Mouse (Mus musculus): ENCODE results near the gene Ifi44. TPM values are rescaled to one million over a fixed set of nuclear protein-coding genes. Genes with fewer than 3 reads are reported as not detected.

The Ifi44 gene
- total and polyA plus RNA-seq, 3 experiments, result 0.07 TPM; not detected in 2

DNA sequence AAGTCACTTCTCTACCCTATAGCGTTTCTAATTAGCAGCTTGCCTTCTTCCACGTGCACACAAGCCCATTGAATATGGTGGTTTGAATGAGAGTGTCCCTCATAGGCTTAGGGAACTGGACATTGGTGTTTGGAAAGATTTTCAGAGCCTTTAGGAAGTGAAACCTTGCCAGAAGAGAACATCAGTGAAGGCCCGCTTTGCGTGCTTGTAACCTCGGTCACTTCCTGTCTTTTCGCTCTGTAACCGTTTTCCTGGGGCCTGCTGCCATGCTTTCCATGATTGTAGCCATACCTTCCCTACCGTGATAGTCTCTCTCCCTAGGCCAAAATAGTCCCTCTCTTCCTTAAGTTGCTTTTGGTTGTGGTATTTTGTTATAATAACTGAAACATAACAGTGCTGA, 3.7 kb downstream of the Ifi44 start:
- dilution Hi-C loops (cut with MboI; ENCODE audit: extremely low pct_ligation_motif_present, extremely low pct_unique_long_range_greater_than_20kb, low sequenced_read_pairs) (no loop called here), in situ Hi-C loops (cut with MboI; ENCODE audit: low pct_ligation_motif_present, low pct_unique_long_range_greater_than_20kb, low sequenced_read_pairs) (no loop called here)
- no peak for DNase-seq (ENCODE audit: extremely low read depth)
- H3K4me2 ChIP-seq (ENCODE audit: insufficient read depth, low read depth, poor library complexity, severe bottlenecking), result no peak overlapping the region
- H3K9me3 ChIP-seq (replicated peaks; ENCODE audit: low read length), result no peaks in the 10 kb centered on the region
- no peak overlapping the region for H3K27ac ChIP-seq (ENCODE audit: insufficient read depth, low read depth)
- H3K79me2 ChIP-seq (replicated peaks; ENCODE audit: control insufficient read depth, extremely low read depth, insufficient read depth, poor library complexity, severe bottlenecking), result no peaks in the 10 kb centered on the region
- no peaks in the 10 kb centered on the region for H3K36me3 ChIP-seq (replicated peaks in 1 of 2; ENCODE audit: control insufficient read depth in 1 of 2, insufficient read depth in 1 of 2, low read length in 1 of 2)
- H3K4me3 ChIP-seq (replicated peaks in 1 of 3; ENCODE audit: low read depth in 2 of 3, low read length in 2 of 3, poor library complexity in 1 of 3), result no peak overlapping the region
- H3K4me1 ChIP-seq (ENCODE audit: control insufficient read depth in 1 of 2, insufficient read depth in 2 of 2), result peaks cover 0 to 11% of the 10 kb centered on the region in 2 experiments; a peak in 2 of 4 replicates
- no peak overlapping the region for H3K9ac ChIP-seq (ENCODE audit: insufficient read depth, low read depth)
- no peak for TF ChIP-seq IRF4 (IDR thresholded peaks at IDR 0.05; ENCODE audit: low read depth, low read length)
- TF ChIP-seq ZNF384 (IDR thresholded peaks at IDR 0.05; ENCODE audit: low read depth, low read length), result no peak
- no peak for TF ChIP-seq ZKSCAN1 (IDR thresholded peaks at IDR 0.05; ENCODE audit: borderline replicate concordance, low read depth, low read length)
- no peak for TF ChIP-seq JUND (conservative IDR thresholded peaks at IDR 0.05; ENCODE audit: low read depth, low read length)
- TF ChIP-seq SIN3A (IDR thresholded peaks at IDR 0.05; ENCODE audit: low read length), result no peak
- TF ChIP-seq JUN (IDR thresholded peaks at IDR 0.05; ENCODE audit: insufficient read depth, low read depth, low read length), result no peak
- no peak for TF ChIP-seq BHLHE40 (IDR thresholded peaks at IDR 0.05; ENCODE audit: low read depth, low read length)
- no peak for TF ChIP-seq POLR2A (IDR thresholded peaks at IDR 0.05; ENCODE audit: low read depth, low read length)
- TF ChIP-seq CHD2 (IDR thresholded peaks at IDR 0.05; ENCODE audit: low read length), result no peak
- no peak for TF ChIP-seq GABPA (IDR thresholded peaks at IDR 0.05; ENCODE audit: insufficient replicate concordance, low read depth, low read length)
- TF ChIP-seq NRF1 (IDR thresholded peaks at IDR 0.05; ENCODE audit: low read depth, low read length), result no peak
- TF ChIP-seq MAFK (IDR thresholded peaks at IDR 0.05; ENCODE audit: insufficient replicate concordance, low read length), result no peak
- no peak for TF ChIP-seq ETS1 (conservative IDR thresholded peaks at IDR 0.05; ENCODE audit: low read depth, low read length)
- no peak for TF ChIP-seq PAX5 (IDR thresholded peaks at IDR 0.05; ENCODE audit: low read length)
- H3K27me3 ChIP-seq (replicated peaks), result no peaks in the 10 kb centered on the region

DNA sequence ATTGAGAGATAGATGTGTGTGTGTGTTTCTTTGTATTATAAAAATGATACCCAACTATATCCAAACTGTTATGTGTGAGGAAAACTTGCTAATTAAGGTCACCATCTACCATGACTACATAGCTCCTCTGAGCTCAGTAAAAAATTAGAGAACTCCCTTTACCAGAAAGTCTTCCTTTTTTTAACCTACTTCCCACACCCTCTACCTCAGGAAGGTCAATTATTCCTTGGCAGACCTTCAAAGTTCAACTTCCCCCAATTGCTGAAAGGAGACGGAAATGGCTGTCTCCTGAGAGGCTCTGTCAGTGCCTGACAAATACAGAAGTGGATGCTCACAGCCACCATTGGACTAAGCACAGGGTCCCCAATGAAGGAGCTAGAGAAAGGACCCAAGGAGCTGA, 7.5 kb downstream of the Ifi44 start:
- Histone ChIP-seq H3K79me2 (replicated peaks; ENCODE audit: control insufficient read depth, extremely low read depth, insufficient read depth, poor library complexity, severe bottlenecking) (no peaks in the 10 kb centered on the region), H3K4me3 (replicated peaks in 1 of 3; ENCODE audit: low read depth in 2 of 3, low read length in 2 of 3, poor library complexity in 1 of 3) (no peak overlapping the region), H3K9ac (ENCODE audit: insufficient read depth, low read depth) (no peak overlapping the region), H3K4me1 (ENCODE audit: control insufficient read depth in 1 of 2, insufficient read depth in 2 of 2) (peaks cover 0 to 4% of the 10 kb centered on the region in 2 experiments; a peak in 1 of 4 replicates), H3K27me3 (replicated peaks) (no peaks in the 10 kb centered on the region), H3K9me3 (replicated peaks; ENCODE audit: low read length) (no peaks in the 10 kb centered on the region), H3K4me2 (ENCODE audit: insufficient read depth, low read depth, poor library complexity, severe bottlenecking) (no peak overlapping the region), H3K36me3 (replicated peaks in 1 of 2; ENCODE audit: control insufficient read depth in 1 of 2, insufficient read depth in 1 of 2, low read length in 1 of 2) (no peaks in the 10 kb centered on the region), H3K27ac (ENCODE audit: insufficient read depth, low read depth) (no peak overlapping the region)
- in situ Hi-C loops (cut with MboI; ENCODE audit: low pct_ligation_motif_present, low pct_unique_long_range_greater_than_20kb, low sequenced_read_pairs) (no loop called here), dilution Hi-C loops (cut with MboI; ENCODE audit: extremely low pct_ligation_motif_present, extremely low pct_unique_long_range_greater_than_20kb, low sequenced_read_pairs) (no loop called here)
- no peak for DNase-seq (ENCODE audit: extremely low read depth)
- no peak for TF ChIP-seq RAD21 (IDR thresholded peaks at IDR 0.05; ENCODE audit: low read depth, low read length)
- TF ChIP-seq IRF4 (IDR thresholded peaks at IDR 0.05; ENCODE audit: low read depth, low read length), result no peak
- TF ChIP-seq ZKSCAN1 (IDR thresholded peaks at IDR 0.05; ENCODE audit: borderline replicate concordance, low read depth, low read length), result no peak

Measured in CH12.LX (cell line).